Mouse (Mus musculus) heart, postnatal 25 days (tissue): ENCODE data around the gene Mtus2. TPM values are rescaled to one million over a fixed set of nuclear protein-coding genes. Genes with fewer than 3 reads are reported as not detected.
"Not testable (repeated sequence)": the region's sequence is repeated elsewhere in the genome, so short reads cannot be mapped to it uniquely, and the experiment has no call there.

Experiments used
- DNase-seq: peaks from one replicate; pipeline ENCODE4 v3.0.0; 2022; ENCODE audit warnings: low spot score
- intact Hi-C: fragments of 180-260 bp; cut with DNase I; formaldehyde crosslinking; loops from one replicate; pipeline ENCODE4 v1.15.1; 2025
- total RNA-seq, 2 experiments: library from RNA; stranded (reverse); gene quantifications; 2 replicates each; pipeline ENCODE4 v1.2.3; 2021

The Mtus2 gene
- total RNA-seq, 2 experiments from 2014 or later = 98.1 to 109 TPM

DNA sequence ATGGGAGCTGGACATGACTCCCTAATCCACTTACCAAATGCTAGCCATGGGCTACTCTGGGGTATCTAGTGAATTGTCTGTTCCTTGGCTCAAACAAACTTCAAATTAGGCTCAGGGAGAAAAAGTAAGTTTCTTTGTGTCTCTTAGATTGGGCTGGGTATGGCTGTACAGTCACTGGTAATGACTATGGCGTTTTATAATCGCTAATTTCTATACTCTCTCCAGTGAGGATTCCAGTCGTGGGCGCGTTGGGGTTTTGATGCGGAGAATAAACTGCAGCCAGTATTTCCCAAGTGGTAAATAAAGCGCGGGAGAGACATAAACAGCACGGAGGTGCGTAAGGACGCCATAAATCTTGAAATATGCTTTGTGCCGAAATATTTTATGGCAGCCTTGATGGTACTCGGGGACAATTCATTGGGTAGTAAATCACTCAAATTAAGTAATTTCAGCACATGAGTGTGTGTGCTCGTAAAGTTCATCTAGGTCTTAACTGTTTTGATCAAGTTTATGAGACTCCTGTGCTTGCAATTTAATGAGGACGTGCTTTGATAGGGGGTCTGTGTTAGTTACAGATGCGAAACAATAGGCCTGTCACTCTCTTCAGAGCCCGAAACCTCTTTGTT lies 203.5 kb downstream of the Mtus2 start:
- intact Hi-C loops = no loop called here
- DNase-seq = no peak

DNA sequence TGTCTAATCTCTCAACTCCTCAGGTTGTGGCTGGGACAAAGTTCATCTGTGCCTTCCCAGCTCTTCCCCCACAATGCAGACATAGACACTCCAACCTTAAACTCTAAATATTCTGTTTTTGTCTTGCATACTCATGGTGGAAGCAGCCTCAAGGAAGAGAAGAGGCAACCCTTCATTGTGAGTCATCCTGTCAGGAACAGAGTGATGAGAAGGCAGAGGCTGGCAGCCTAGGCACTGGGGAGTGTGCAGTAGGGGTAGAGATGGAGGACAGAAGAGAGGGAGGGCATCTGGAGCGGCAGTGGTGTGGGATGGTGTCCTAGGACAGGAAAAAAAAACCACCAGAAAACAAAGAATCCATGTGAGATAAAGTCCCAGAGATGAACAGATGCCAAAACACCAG lies 208.0 kb downstream of the Mtus2 start:
- no peak for DNase-seq
- intact Hi-C loops = no loop called here

DNA sequence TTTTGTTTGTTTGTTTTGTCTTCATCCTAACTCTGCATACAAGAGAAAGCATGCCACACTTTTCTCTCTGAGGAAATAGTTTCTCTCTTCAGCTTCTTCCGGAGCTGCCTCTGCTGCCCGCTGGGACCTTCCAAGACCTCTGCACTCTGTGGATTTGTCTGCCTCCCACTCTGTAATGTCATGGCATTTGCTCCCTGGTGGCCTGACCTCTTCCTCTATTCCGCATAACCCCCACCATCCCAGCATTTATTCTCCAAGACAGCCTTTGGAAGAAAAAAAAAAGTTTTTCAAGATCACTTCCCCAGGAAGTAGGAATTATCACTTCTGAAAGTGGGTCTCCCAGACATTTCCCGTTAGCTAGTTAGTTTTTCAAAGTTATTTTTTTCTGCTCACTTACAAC lies 218.0 kb downstream of the Mtus2 start:
- intact Hi-C loops = no loop called here

DNA sequence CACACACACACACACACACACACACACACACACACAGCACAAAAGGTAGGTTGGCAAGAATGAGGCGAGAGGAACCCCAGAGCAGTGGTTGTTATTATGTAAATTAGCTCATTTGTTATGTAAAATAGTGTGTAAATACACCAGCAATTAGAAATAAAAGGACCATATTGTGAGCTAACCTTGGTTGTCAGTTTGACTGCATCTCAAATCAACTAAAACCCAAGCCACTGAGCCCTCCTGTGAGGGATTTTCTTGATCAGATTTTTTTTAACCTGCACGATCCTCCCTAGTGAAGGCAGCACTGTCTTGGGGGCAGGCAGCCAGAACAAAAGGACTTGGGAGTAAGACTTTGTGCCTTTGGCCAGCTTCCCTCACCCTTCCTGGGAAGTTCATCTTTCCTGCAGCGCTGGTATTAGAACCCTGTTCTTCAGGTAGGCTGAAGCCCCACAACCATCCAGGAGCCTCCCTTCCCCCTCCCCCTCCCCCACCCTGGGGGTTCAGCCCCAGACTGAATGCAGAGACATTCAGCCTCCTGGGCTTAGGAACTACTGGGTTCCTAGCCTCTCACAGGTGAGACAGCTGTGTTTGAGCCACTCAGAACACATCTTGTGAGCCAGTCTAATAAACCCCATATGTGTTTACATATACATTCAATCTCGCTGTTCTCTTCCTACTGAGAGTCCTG lies 218.8 kb downstream of the Mtus2 start:
- intact Hi-C loops = no loop called here
- DNase-seq = no peak

More for the DNA sequence above, 218.0 kb downstream of the Mtus2 start:
- no peak for DNase-seq

DNA sequence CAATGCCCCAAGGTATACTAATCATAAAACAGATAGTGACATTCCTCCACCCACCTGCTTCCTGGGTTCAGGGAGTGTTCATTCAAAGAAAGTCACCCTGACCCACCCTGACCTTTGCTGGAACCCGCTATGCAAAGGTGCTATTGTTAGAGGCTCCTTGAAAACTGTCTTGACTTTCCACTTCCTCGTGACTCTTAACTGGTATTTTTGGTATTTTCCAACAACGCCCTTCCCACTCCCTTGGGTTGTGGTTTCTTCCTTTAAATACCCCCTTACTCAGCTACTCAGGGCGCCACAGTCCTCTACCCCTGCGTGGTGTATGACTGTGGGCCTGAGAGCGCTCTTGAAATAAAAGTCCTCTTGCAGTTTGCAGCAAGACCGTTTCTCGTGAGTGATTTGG lies 219.4 kb downstream of the Mtus2 start:
- DNase-seq, intact Hi-C loops: not testable (repeated sequence)

- no peak for DNase-seq
- intact Hi-C loops = no loop called here
These were observed 222.1 kb downstream of the Mtus2 start for GRCm38 (mm10) chr5:148179231-148179630.

DNA sequence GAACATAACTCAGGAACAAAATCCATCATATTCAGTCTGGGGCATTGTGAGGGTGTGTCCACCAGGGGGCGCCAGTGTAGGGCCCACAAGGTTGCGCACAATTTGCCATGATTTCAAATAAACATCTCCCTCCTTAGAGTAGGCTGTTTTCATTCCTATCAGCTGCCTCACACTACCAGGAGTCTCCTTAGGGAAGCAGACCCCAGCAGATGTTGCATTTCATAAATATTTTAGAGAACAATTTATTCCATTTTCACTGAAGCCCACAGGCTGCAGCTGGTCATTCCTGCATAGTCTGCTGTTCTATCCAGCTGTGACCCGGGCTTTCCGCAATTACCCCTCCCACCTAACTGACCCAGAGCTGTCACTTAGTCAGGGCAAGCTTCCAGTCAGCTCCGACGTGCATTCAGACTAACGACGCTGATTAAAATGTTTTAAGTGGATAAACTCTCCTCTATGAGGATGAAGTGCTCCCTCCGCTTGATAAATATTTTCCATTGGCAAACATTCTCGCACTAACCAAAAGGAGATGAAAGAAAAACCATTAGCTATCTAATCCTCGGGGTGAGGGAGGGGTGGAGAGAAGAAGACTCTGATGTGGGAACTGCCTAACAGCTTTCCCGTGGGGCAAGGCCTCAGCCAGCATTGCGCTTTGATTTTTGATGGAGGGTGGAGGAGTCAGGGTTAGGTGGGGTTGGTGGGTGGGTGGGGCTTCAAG lies 223.6 kb downstream of the Mtus2 start:
- no peak for DNase-seq
- intact Hi-C loops = loop anchor here (1.0 kb wide), 1 partner anchor 59 kb away; no protein-coding TSS in a partner anchor

DNA sequence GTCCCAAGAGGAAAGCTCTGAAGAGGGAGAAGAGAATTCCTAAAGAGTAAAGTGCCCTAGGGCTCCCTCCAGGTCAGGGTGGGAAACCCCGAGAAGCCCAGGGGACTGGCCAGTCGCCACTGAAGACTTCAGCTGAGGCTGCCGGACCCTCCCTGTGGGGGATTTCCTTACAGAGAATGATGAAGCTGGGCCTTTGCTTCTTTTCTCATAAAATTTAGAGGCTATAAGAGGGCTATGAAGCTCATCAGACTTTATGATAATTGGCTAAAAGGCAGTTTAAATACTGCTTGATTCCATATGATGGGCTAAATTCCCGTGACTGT lies 224.1 kb downstream of the Mtus2 start:
- DNase-seq = no peak
- intact Hi-C loops = no loop called here

DNA sequence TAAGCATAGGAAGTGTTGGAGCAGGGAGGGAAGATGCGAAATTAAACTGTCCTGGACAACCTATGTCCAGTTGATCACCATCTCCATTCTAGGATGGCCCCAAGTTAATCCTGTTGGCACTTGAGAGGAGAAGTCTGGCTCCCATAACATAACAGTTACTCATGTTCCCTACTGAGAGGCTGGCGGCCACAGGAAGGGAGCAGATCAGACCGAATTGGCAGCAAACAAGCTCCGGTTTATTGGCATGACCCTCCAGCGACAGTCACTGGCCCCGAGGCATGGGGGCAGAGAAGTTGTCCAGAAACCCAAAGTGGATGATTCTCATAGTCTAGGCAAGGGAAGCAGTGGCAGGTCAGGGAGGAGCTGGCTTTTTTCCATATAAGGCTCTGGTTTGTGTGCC lies 224.8 kb downstream of the Mtus2 start:
- no peak for DNase-seq
- intact Hi-C loops = no loop called here

- intact Hi-C loops = no loop called here
- no peak for DNase-seq
These were observed 228.8 kb downstream of the Mtus2 start for GRCm38 (mm10) chr5:148185898-148186297.

DNA sequence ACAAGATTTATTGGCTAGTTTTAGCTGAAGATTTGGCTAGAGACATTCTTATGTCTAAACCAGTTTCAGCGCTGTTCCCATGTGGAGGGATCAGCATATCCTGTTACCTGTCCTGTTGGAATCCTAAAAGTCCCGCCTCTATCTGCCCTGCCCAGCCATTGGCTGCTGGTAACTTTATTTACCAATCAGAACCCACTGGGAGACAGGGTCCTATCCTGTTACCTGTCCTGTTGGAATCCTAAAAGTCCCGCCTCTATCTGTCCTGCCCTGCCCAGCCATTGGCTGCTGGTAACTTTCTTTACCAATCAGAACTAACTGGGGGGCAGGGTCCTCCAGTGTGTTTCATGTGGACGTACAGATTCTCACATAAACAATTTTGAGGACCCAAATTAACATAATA lies 234.3 kb downstream of the Mtus2 start:
- intact Hi-C loops = no loop called here
- DNase-seq = no peak

GRCm38 (mm10) chr5:148211831-148212230 lies 254.7 kb downstream of the Mtus2 start:
- DNase-seq = no peak
- intact Hi-C loops = no loop called here

DNA sequence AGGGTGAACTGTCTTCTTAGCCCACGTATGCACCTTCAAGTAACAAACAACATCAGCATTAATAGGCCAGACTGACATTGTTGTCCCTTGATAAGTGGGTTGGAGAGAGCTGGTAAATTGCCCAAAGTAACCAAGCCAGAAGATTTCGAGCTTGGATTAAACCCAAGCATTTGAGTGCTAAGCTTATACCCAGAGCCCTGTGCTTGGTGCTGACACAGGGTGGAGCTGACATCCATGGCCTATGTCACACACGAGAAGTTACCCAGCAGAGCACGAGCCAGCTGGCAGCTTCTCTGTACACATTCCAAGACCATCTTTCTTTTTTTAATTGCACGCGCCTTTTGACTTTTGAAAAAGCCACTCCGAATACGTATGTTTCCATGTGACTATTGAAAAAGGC lies 259.7 kb downstream of the Mtus2 start:
- DNase-seq = no peak
- intact Hi-C loops = no loop called here

DNA sequence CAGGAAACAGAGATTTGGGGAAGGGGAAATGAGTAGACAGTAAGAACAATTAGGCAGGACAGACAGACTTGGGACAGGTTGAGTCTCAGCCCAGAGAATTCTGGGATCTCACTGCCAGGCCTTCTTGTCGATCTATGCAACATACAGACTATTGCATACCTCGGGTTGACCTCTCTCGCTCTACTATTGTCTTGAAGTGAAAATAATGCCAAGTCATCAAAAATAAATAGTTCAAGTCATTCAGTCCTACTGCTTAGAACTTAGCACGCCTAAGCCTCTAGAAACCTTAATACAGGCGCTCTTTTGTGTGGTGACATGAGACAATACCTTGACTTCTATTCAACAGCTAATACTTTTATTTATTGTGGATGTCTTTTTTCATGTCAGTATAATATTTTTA lies 265.8 kb downstream of the Mtus2 start:
- DNase-seq = no peak
- intact Hi-C loops = no loop called here

- intact Hi-C loops = no loop called here
- no peak for DNase-seq
These were observed 266.9 kb downstream of the Mtus2 start for GRCm38 (mm10) chr5:148224004-148224403.

- no peak for DNase-seq
- intact Hi-C loops = no loop called here
These were observed 276.6 kb downstream of the Mtus2 start for GRCm38 (mm10) chr5:148233714-148234113.

DNA sequence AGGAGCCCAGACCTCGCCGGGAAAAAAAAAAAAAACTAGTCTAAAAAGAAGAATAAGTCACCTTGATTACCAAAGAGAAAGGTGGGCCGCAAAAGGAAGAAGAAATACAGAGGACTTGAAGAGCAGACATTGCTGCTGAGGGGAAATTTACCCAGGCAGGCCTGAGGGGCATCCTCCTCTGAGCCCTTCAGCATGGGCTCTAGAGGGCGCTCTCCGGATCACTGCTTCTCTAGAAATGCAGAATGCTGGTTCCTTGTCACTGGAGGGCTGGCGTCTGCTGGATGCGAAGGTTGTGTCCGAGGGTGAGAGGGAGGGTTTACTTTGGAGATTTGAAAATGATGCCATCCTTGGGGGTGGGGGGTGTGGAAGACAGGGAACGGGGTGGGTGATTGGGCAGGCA lies 279.5 kb downstream of the Mtus2 start:
- DNase-seq = no peak
- intact Hi-C loops = no loop called here

DNA sequence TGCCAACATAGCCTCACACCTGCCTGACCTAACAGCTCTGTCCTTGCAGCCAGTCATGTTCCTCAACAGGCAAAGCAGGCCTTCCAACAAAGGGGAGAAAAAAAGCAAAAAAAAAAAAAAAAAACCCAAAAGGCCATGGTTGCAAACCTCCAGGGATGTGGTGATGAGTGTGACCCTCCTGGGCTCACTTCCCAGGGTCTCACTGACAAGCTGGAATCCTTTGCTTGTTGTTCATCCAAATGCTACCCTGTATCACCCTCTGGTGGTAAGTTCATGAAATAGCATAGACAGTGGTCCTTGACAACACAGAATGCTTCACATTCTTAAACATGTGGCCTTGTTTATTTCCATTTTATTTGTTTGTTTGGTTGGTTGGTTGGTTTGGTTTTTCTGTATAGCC lies 281.9 kb downstream of the Mtus2 start:
- intact Hi-C loops = loop anchor here (1.0 kb wide), 1 partner anchor 59 kb away; no protein-coding TSS in a partner anchor
- no peak for DNase-seq

GRCm38 (mm10) chr5:148239757-148240156 lies 282.6 kb downstream of the Mtus2 start:
- intact Hi-C loops = loop anchor here (1.0 kb wide), 1 partner anchor 59 kb away; no protein-coding TSS in a partner anchor
- DNase-seq = no peak

GRCm38 (mm10) chr5:148241932-148242331 lies 284.8 kb downstream of the Mtus2 start:
- intact Hi-C loops = loop anchor here (2.0 kb wide), 1 partner anchor 285 kb away; the partner anchor contains the start of gene Mtus2
- DNase-seq = no peak

- intact Hi-C loops = no loop called here
- no peak for DNase-seq
These were observed 287.4 kb downstream of the Mtus2 start for GRCm38 (mm10) chr5:148244471-148244870.
